Mouse (Mus musculus) olfactory bulb, adult 2 months (tissue): ENCODE measurements around the gene Cfap58. TPM values are rescaled to one million over a fixed set of nuclear protein-coding genes. Genes with fewer than 3 reads are reported as not detected.

Experiments used
- H3K27ac ChIP-seq: fragments of 200-500 bp; 2 replicates; pipeline ENCODE4 v1.5.1; 2012; ENCODE audit warnings: low read depth, low read length; ENCODE audit not compliant: insufficient read depth
- H3K4me1 ChIP-seq: fragments of 200-500 bp; 2 replicates; pipeline ENCODE4 v1.6.1; 2012; ENCODE audit warnings: low read length; ENCODE audit not compliant: control insufficient read depth, insufficient read depth
- H3K4me3 ChIP-seq: fragments of 200-500 bp; 2 replicates; pipeline ENCODE4 v1.5.1; 2012; ENCODE audit warnings: mild to moderate bottlenecking, low read depth, low read length, moderate library complexity; ENCODE audit not compliant: insufficient read depth
- CTCF ChIP-seq: fragments of 200-500 bp; IDR thresholded peaks from 2 replicates; pipeline ENCODE4 v1.5.1; 2012; ENCODE audit warnings: low read depth, mild to moderate bottlenecking, low read length, moderate library complexity; ENCODE audit not compliant: insufficient read depth
- POLR2A ChIP-seq: fragments of 200-500 bp; IDR thresholded peaks from 2 replicates; pipeline ENCODE4 v1.6.1; 2012; ENCODE audit warnings: mild to moderate bottlenecking, low read depth, low read length, moderate library complexity; ENCODE audit not compliant: insufficient read depth
- WGBS: fragments of 180-500 bp; shearing (Covaris S2); methylation state at CpG from one replicate; pipeline ENCODE4 v1.1.7; 2018; 5-methylcytosine and 5-hydroxymethylcytosine counted together
- polyA plus RNA-seq: library from polyadenylated mRNA; stranded (reverse); fragments of >200 nt; gene quantifications from 2 replicates; pipeline ENCODE4 v1.2.4, GENCODE M21; 2012; ENCODE audit warnings: low replicate concordance; ENCODE audit not compliant: missing spikeins, insufficient read depth, insufficient read length

The Cfap58 gene
- polyA plus RNA-seq, 1 experiment = not detected

- TF ChIP-seq CTCF (0 out of 2 replicates have a peak, but pooled peaks have one; percentile 16), POLR2A (no peak)
- no peak overlapping the region for H3K4me3 ChIP-seq
- no peaks in the 10 kb centered on the region; the same call in 1 of the 2 replicates for H3K4me1 ChIP-seq
- no peak overlapping the region for H3K27ac ChIP-seq
- WGBS = 32% methylated on average over 16 of the region's 16 CpGs
Measured at GRCm38 (mm10) chr19:47988456-47988855, 51.0 kb downstream of the Cfap58 start.

GRCm38 (mm10) chr19:47988880-47989574 is 51.6 kb downstream of the Cfap58 start:
- 69% methylated on average over 13 of the region's 13 CpGs for WGBS
- Histone ChIP-seq H3K4me1 (no peaks in the 10 kb centered on the region; the same call in 1 of the 2 replicates), H3K4me3 (no peak overlapping the region), H3K27ac (no peak overlapping the region)
- TF ChIP-seq POLR2A = no peak
- TF ChIP-seq CTCF = no peak

- no peak overlapping the region for H3K4me3 ChIP-seq
- no peak overlapping the region for H3K27ac ChIP-seq
- no peaks in the 10 kb centered on the region; the same call in 1 of the 2 replicates for H3K4me1 ChIP-seq
- 92% methylated on average over 4 of the region's 4 CpGs for WGBS
- TF ChIP-seq POLR2A = no peak
- TF ChIP-seq CTCF = no peak
Measured at GRCm38 (mm10) chr19:47989575-47989891, 52.1 kb downstream of the Cfap58 start.

DNA sequence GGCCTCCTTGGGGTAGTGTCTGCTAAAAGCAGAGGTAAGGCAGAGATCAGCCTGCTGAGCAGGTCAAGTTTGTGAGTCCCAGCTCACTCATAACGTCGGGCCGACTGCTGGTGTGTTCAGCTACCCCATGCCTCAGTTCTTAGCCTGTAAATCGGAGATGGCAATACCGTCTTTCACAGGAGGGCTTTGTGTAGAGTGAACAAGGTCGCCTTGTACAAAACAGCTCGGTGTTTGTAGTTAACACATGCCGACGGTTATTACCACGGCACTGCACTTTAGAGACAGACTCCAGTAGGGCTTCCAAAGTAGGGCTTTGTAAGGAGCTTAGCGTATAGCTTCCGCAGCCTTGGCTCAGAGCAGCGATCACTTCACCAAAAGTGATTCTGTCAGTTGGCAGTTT is 63.8 kb downstream of the Cfap58 start:
- Histone ChIP-seq H3K27ac (no peak overlapping the region), H3K4me3 (no peak overlapping the region), H3K4me1 (no peaks in the 10 kb centered on the region)
- WGBS = 51% methylated on average over 13 of the region's 13 CpGs
- TF ChIP-seq POLR2A (no peak), CTCF (no peak)

DNA sequence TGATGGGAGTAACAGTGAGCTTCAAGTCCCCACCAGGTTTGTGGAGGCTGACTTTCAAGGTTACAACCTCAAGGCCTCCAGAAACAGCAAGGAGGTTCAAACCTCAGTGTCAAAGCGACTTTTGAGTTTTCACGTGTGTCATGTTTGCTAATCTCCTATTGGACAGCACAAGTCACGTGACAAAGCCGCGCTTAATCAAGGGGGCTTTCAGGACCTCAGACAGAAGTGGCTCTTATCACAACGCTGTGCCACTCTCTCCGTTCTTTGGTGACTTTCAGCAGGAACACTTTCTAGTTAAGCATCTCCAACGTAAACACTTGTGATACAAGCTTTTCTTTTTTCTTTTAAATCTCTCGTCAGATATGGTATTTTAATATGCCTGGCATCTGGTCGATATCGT is 64.3 kb downstream of the Cfap58 start:
- no peaks in the 10 kb centered on the region for H3K4me1 ChIP-seq
- TF ChIP-seq POLR2A (no peak), CTCF (no peak)
- no peak overlapping the region for H3K4me3 ChIP-seq
- WGBS = 75% methylated on average over 11 of the region's 11 CpGs
- no peak overlapping the region for H3K27ac ChIP-seq

DNA sequence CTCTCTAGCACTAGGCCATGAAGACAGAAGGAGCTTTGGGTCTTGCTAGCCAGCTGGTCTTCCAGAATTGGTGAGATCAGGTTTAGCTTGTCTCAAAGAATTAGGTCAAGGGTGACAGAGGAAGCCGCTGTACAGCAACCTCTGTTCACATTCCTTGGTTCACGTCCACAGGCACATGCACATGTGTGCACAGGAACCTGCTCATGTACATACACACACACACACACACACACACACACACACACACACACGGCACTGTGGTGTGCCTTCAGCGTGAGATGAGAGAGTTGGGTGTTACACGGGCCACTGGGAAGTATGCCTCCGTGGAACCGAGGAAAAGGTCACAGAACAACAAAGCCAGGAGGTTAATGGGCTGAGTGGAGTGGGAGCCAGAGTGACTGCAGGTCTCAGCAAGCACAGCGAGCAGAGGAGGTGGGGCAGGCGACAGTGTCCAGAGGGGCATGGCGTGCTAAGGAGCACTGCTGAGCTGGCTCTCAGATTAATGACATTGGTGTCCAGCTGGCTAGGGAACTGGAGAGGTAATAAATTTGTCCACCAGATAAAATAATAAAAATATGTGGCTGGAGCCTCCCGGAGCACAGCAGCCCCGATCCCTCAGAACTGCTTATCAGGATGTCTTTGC is 71.4 kb downstream of the Cfap58 start:
- Histone ChIP-seq H3K27ac (no peak overlapping the region), H3K4me3 (no peak overlapping the region), H3K4me1 (no peaks in the 10 kb centered on the region)
- TF ChIP-seq POLR2A (no peak), CTCF (no peak)
- 87% methylated on average over 12 of the region's 12 CpGs for WGBS

DNA sequence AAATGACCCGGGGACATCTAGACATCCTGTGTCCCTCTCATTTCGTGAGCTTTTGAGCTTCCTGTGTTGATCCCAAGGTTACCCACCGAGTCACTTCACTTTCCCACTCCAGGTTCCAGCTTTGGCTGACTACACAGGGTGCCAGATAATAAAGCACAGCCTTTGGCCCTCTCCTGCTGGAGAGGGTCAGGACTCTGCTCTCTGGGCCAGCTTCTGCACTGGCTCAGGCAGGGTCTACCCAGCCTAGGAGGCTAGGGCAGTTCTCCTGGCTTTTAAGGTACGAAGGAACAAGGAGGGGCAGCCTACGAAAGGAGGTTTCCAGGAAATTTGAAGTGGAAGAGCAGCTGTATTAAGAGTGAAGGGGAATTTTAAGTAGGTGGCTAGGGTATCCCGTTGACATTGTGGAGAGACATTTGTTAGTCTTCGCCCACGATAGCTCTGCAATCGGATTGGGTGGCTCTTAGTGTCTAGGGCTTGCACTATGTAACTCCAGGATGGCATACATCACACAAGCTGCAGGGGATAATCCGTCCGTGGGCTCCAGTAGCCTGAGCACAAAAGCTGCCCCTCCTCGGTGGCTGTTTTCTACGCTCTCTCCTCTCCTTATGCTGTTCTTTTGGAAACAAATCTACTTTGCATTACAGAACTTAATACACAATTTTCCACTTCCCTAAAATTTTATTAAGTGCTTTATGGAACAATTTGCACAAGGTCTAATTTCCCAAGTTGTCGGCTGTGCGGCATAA is 72.3 kb downstream of the Cfap58 start:
- H3K27ac ChIP-seq = no peak overlapping the region
- no peaks in the 10 kb centered on the region for H3K4me1 ChIP-seq
- 80% methylated on average over 15 of the region's 15 CpGs for WGBS
- H3K4me3 ChIP-seq = no peak overlapping the region
- no peak for TF ChIP-seq CTCF

DNA sequence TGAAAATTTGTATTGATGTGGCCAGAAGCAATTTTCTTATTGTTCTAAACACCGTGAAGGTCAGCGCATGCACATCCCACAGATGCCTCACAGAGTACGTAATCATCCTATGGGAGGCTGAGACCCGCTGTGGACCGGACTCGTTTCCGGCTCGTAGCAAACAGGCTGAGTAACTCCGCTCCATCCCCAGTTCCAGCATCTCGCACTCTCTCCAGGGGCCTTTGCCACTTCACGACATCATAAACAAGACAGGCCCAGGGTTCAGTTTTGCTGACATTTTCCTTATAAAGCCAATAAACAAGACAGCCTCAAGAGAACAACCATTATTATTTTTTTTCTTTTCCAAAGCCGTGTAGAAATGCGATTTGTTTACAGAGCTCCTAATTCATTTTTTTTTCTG is 82.6 kb downstream of the Cfap58 start:
- WGBS = 86% methylated on average over 13 of the region's 13 CpGs
- TF ChIP-seq CTCF = no peak
- H3K4me3 ChIP-seq = no peak overlapping the region
- H3K27ac ChIP-seq = no peak overlapping the region
- H3K4me1 ChIP-seq = peaks cover 3% of the 10 kb centered on the region; the same call in 1 of the 2 replicates

DNA sequence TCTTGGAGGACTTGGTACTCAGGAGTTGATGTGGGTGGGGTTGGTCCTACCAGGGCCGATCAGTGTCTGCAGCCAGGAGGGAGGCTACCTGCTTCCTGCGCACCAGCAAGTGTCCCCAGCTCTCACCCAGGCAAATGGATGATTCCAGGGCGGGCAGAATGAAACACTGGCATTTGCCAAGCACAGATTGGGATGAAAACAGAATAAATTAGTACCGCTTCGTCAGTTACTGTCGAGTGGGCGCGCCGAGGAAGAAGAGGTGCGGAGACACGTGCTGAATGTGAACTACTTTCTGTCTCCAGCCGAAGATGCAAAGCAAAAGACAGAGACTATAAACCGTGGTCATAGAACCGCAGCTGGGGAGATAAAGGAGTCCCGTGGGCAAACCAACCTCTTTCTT is 84.0 kb downstream of the Cfap58 start:
- WGBS = 71% methylated on average over 15 of the region's 15 CpGs

More for the DNA sequence above, 84.0 kb downstream of the Cfap58 start:
- H3K4me3 ChIP-seq = no peak overlapping the region
- H3K4me1 ChIP-seq = no peaks in the 10 kb centered on the region
- TF ChIP-seq POLR2A (no peak), CTCF (no peak)
- H3K27ac ChIP-seq = no peak overlapping the region
